Mouse (Mus musculus): ENCODE measurements around the gene Prkar2b.

DNA sequence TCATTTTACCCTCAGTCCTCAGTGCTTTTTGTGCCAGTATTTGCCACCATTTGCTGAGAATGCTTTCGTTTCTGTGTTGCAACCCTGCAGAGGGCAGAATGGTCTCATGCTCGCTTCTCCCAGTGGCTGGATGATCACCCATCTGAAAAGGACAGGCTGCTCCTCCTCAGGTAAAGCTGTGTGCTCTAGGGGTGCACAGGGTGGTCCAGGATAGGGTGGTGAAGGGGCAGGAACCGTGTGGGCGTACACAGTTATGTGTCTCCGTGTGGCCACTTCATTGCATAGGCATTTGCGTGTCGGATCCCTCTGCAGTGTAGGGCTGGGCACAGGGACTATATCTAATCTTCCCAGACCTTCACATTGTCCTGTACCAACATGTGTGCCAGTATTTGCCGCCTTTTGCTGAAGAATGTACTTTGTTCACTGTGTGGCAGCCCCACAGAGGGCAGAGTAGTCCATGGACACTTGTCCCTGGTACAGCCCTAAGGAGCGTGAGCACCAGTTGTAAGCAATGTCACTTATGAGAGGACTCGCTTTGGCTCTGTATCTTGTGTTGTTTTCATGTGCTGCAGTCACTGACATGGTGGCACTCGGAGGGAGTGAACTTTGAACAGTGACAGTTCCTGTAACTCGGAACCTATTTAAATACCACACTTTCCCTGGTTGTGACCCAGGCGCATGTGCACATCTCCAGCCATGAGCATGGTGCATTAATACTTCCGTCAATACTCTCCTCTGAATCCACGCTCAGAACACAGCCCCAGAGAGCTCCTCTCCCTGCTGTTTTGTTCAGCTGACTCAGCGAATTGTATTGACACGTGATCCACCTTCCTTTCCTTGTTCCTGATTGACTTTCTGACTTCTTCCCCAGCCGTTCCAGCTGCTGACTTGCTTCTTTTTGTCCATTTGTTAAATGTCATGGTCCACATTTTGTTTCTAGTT is 140.4 kb downstream of the Prkar2b start:
- TF ChIP-seq POLR2A (IDR thresholded peaks at IDR 0.05; ENCODE audit: insufficient read length, low read depth), result no peak
- no peak for TF ChIP-seq TCF12 (IDR thresholded peaks at IDR 0.05; ENCODE audit: insufficient read depth, poor library complexity, severe bottlenecking)
- no peak for TF ChIP-seq MAX (IDR thresholded peaks at IDR 0.05; ENCODE audit: low read depth)
